Mouse (Mus musculus): ENCODE measurements at regions not wholly inside any gene's neighbourhood (a gene's known extent, or its start where the extent isn't known, plus 50 kb on each side); places are given as distances from the start of the nearest gene placed in this dataset.

- TF ChIP-seq POLR2A (IDR thresholded peaks at IDR 0.05; ENCODE audit: low read depth, low read length) (no peak), CTCF (conservative IDR thresholded peaks at IDR 0.05; ENCODE audit: insufficient read depth, insufficient read length, low read depth, low read length) (no peak)
Measured at GRCm38 (mm10) chr8:6010712-6011111, 905.6 kb upstream of the Slc10a2 start.

Data from kidney, adult 2 months (tissue).